Comparison of ENCODE assay signal across 8 mouse cellular contexts in genomic region chr2:57237026-57237425, GRCm38 (mm10). TPM values are rescaled to one million over a fixed set of nuclear protein-coding genes. Genes with fewer than 3 reads are reported as not detected.
DNase-seq lines count a peak whose midpoint lies in the region; ATAC-seq lines count a peak whose summit lies in the region.

No protein-coding gene starts in this region.

- H3K9me3 ChIP-seq in heart, embryonic 13.5 days = no peaks in the 10 kb centered on the region
- H3K9me3 ChIP-seq in hindbrain, embryonic 13.5 days = no peaks in the 10 kb centered on the region
- no peaks in the 10 kb centered on the region for H3K9me3 ChIP-seq in midbrain, embryonic 12.5 days

- H3K4me1 ChIP-seq in heart, embryonic 13.5 days = peaks cover 16% of the 10 kb centered on the region
- H3K4me1 ChIP-seq in hindbrain, embryonic 13.5 days (replicated peaks) = peaks cover 13% of the 10 kb centered on the region
- peaks cover 12% of the 10 kb centered on the region for H3K4me1 ChIP-seq in midbrain, embryonic 12.5 days

- no peak overlapping the region for H3K27ac ChIP-seq in heart, embryonic 13.5 days (replicated peaks)
- no peak overlapping the region for H3K27ac ChIP-seq in hindbrain, embryonic 13.5 days
- no peak overlapping the region for H3K27ac ChIP-seq in midbrain, embryonic 12.5 days (replicated peaks)

- H3K4me2 ChIP-seq in heart, embryonic 13.5 days = peak overlapping the region; percentile 92
- peak overlapping the region; percentile 97 for H3K4me2 ChIP-seq in hindbrain, embryonic 13.5 days
- peak overlapping the region; percentile 81; the same call in 1 of the 2 replicates for H3K4me2 ChIP-seq in midbrain, embryonic 12.5 days (replicated peaks)

- H3K4me3 ChIP-seq in heart, embryonic 13.5 days = peak overlapping the region; percentile 67
- peak overlapping the region; percentile 80 for H3K4me3 ChIP-seq in hindbrain, embryonic 13.5 days
- H3K4me3 ChIP-seq in midbrain, embryonic 12.5 days = no peak overlapping the region

- 51% methylated on average over 6 of the region's 6 CpGs for WGBS in heart, embryonic 13.5 days
- 41% methylated on average over 6 of the region's 6 CpGs for WGBS in hindbrain, embryonic 13.5 days
- 52% methylated on average over 6 of the region's 6 CpGs for WGBS in midbrain, embryonic 12.5 days

- ATAC-seq in heart, embryonic 13.5 days (ENCODE audit: extremely low read depth, insufficient number of reproducible peaks, low FRiP score, low TSS enrichment) = no peak
- ATAC-seq in hindbrain, embryonic 13.5 days (ENCODE audit: low FRiP score) = no peak
- no peak for ATAC-seq in midbrain, embryonic 12.5 days (ENCODE audit: low FRiP score, low read depth)

- H3K9ac ChIP-seq in heart, embryonic 13.5 days = no peak overlapping the region
- no peak overlapping the region for H3K9ac ChIP-seq in hindbrain, embryonic 13.5 days
- no peak overlapping the region for H3K9ac ChIP-seq in midbrain, embryonic 12.5 days (replicated peaks)

- no peak for DNase-seq in heart, postnatal 36 days
- peak; percentile 24 for DNase-seq in MN1 (ENCODE audit: low spot score)
- no peak for DNase-seq in left cerebral cortex, postnatal 10 days (ENCODE audit: extremely low spot score in 1 of 2, low spot score in 2 of 2)
- no peak for DNase-seq in adrenal gland, adult 2 months
- DNase-seq in urinary bladder, postnatal 14 days (ENCODE audit: low spot score) = no peak

- no peaks in the 10 kb centered on the region for H3K27me3 ChIP-seq in heart, embryonic 13.5 days (replicated peaks)
- peaks cover 25% of the 10 kb centered on the region for H3K27me3 ChIP-seq in hindbrain, embryonic 13.5 days
- peaks cover 37% of the 10 kb centered on the region for H3K27me3 ChIP-seq in midbrain, embryonic 12.5 days

- intact Hi-C loops in heart, postnatal 36 days (cut with DNase I) = loop anchor here (2.0 to 5.0 kb wide), 2 partner anchors 65 to 112 kb away; partner anchors contain the start of gene Nr4a2
- intact Hi-C loops in left cerebral cortex, postnatal 10 days (cut with DNase I) = loop anchor here (10.0 kb wide), 1 partner anchor 112 kb away; the partner anchor contains the start of gene Nr4a2

- H3K36me3 ChIP-seq in heart, embryonic 13.5 days = no peaks in the 10 kb centered on the region
- H3K36me3 ChIP-seq in hindbrain, embryonic 13.5 days = no peaks in the 10 kb centered on the region
- no peaks in the 10 kb centered on the region for H3K36me3 ChIP-seq in midbrain, embryonic 12.5 days

RNA-seq across cellular contexts. Expression of gene Gpd2, which starts 0.4 kb away (rescaled TPM):
- polyA plus RNA-seq in heart, embryonic 13.5 days (2015; fragmentation: Nextera tagmentation; extraction: Ambion mirVana) = 11.9 and 14.3 TPM in 2 replicates
- 10 to 100 TPM; 15.4 to 17.5 TPM for total RNA-seq in heart, postnatal 36 days (2021)
- polyA plus RNA-seq in hindbrain, embryonic 13.5 days (2015; fragmentation: Nextera tagmentation; extraction: Ambion mirVana) = 15.3 and 16.5 TPM in 2 replicates
- 11.4 TPM in 2 replicates for polyA plus RNA-seq in midbrain, embryonic 12.5 days (2016; fragmentation: Nextera tagmentation; extraction: Ambion mirVana)
- 100 to 1,000 TPM; 109 to 120 TPM for total RNA-seq in left cerebral cortex, postnatal 10 days (2021)
- total RNA-seq in adrenal gland, adult 2 months (2021) = 100 to 1,000 TPM; 102 to 130 TPM
- polyA plus RNA-seq in adrenal gland, adult 2 months (2012; rRNA removed) = 10.2 and 11.7 TPM in 2 replicates
